Mouse (Mus musculus) lung, postnatal 36 days (tissue): ENCODE results near the gene Galnt12.
"Not testable (repeated sequence)": the region's sequence is repeated elsewhere in the genome, so short reads cannot be mapped to it uniquely, and the experiment has no call there.

Source experiments
- DNase-seq: peaks from one replicate; pipeline ENCODE4 v3.0.0; 2022; ENCODE audit warnings: mixed read lengths

The Galnt12 gene

GRCm38 (mm10) chr4:47091493-47092386 lies at the start of gene Galnt12:
Gene Galnt12 (plus strand): TSS chr4:47091909.
- no peak for DNase-seq

- DNase-seq: no peak
These were observed 47.8 kb upstream of the Galnt12 start for GRCm38 (mm10) chr4:47043866-47044265.

- DNase-seq: no peak
These were observed 44.7 kb upstream of the Galnt12 start for GRCm38 (mm10) chr4:47046974-47047373.

- DNase-seq: no peak
These were observed 43.9 kb upstream of the Galnt12 start for GRCm38 (mm10) chr4:47047765-47048164.

- no peak for DNase-seq
These were observed 42.5 kb upstream of the Galnt12 start for GRCm38 (mm10) chr4:47049216-47049615.

- DNase-seq: peak; percentile 89
These were observed 41.5 kb upstream of the Galnt12 start for GRCm38 (mm10) chr4:47050167-47050566.

GRCm38 (mm10) chr4:47050642-47051381 lies 40.9 kb upstream of the Galnt12 start:
- no peak for DNase-seq

- DNase-seq: peak; percentile 39
These were observed 39.8 kb upstream of the Galnt12 start for GRCm38 (mm10) chr4:47051905-47052304.

GRCm38 (mm10) chr4:47055170-47055569 lies 36.5 kb upstream of the Galnt12 start:
- DNase-seq: not testable (repeated sequence)

GRCm38 (mm10) chr4:47055570-47056080 lies 36.1 kb upstream of the Galnt12 start:
- DNase-seq: no peak

GRCm38 (mm10) chr4:47056791-47057509 lies 34.8 kb upstream of the Galnt12 start, which contains the start of gene Anks6:
Gene Anks6 (minus strand): TSS chr4:47057427.
- DNase-seq: peak; percentile 73

- peak; percentile 14 for DNase-seq
These were observed 34.0 kb upstream of the Galnt12 start for GRCm38 (mm10) chr4:47057510-47058325.

GRCm38 (mm10) chr4:47060900-47061299 lies 30.8 kb upstream of the Galnt12 start:
- no peak for DNase-seq

- DNase-seq: peak; percentile 34
These were observed 16.7 kb upstream of the Galnt12 start for GRCm38 (mm10) chr4:47075054-47075453.

GRCm38 (mm10) chr4:47079997-47080646 lies 11.6 kb upstream of the Galnt12 start:
- no peak for DNase-seq

- DNase-seq: no peak
These were observed 11.1 kb upstream of the Galnt12 start for GRCm38 (mm10) chr4:47080647-47081010.

- no peak for DNase-seq
These were observed 7.9 kb upstream of the Galnt12 start for GRCm38 (mm10) chr4:47083824-47084223.

GRCm38 (mm10) chr4:47088671-47089070 lies 3.0 kb upstream of the Galnt12 start:
- DNase-seq: no peak

GRCm38 (mm10) chr4:47092387-47093021 lies 795 bp downstream of the Galnt12 start:
- no peak for DNase-seq

GRCm38 (mm10) chr4:47093161-47093560 lies 1.5 kb downstream of the Galnt12 start:
- no peak for DNase-seq

GRCm38 (mm10) chr4:47093647-47094046 lies 1.9 kb downstream of the Galnt12 start:
- no peak for DNase-seq
